Mouse (Mus musculus): ENCODE data around the gene Rtl6. TPM values are rescaled to one million over a fixed set of nuclear protein-coding genes. Genes with fewer than 3 reads are reported as not detected.

Rtl6 gene
- total and polyA plus RNA-seq, 3 experiments, result not detected

- TF ChIP-seq SIN3A (IDR thresholded peaks at IDR 0.05; ENCODE audit: low read length) (no peak), E2F4 (IDR thresholded peaks at IDR 0.05; ENCODE audit: borderline replicate concordance, low read depth, low read length) (no peak)
- Histone ChIP-seq H3K79me2 (ENCODE audit: control insufficient read depth, insufficient read depth, low read length, poor library complexity) (no peaks in the 10 kb centered on the region), H3K9me3 (replicated peaks; ENCODE audit: insufficient read depth, low read length) (no peaks in the 10 kb centered on the region), H3K4me1 (ENCODE audit: control insufficient read depth in 1 of 2, insufficient read depth in 2 of 2, low read length in 2 of 2) (no peaks in the 10 kb centered on the region), H3K4me3 (ENCODE audit: control insufficient read depth in 1 of 2, insufficient read depth in 1 of 2, low read depth in 2 of 2, low read length in 2 of 2) (no peak overlapping the region), H3K27ac (ENCODE audit: control insufficient read depth, low read depth, low read length) (no peak overlapping the region), H3K36me3 (ENCODE audit: control insufficient read depth in 1 of 2, insufficient read depth in 2 of 2, low read length in 2 of 2) (no peaks in the 10 kb centered on the region), H3K9ac (ENCODE audit: control insufficient read depth, low read depth, low read length, poor library complexity, severe bottlenecking) (no peak overlapping the region), H3K27me3 (ENCODE audit: control insufficient read depth in 1 of 2, insufficient read depth in 2 of 2, low read length in 2 of 2) (no peaks in the 10 kb centered on the region; a peak in 1 of 4 replicates)
- no peak for DNase-seq (ENCODE audit: low read depth, low spot score)
Observed at GRCm38 (mm10) chr15:84597816-84598215, 40.2 kb upstream of the Rtl6 start.

GRCm38 (mm10) chr15:84597021-84597420 is 39.4 kb upstream of the Rtl6 start:
- H3K9me3 ChIP-seq (replicated peaks; ENCODE audit: insufficient read depth, low read length), result no peaks in the 10 kb centered on the region
- H3K9ac ChIP-seq (ENCODE audit: control insufficient read depth, low read depth, low read length, poor library complexity, severe bottlenecking), result no peak overlapping the region
- H3K27me3 ChIP-seq (ENCODE audit: control insufficient read depth in 1 of 2, insufficient read depth in 2 of 2, low read length in 2 of 2), result no peaks in the 10 kb centered on the region; a peak in 1 of 4 replicates
- DNase-seq (ENCODE audit: low read depth, low spot score), result no peak
- no peak overlapping the region for H3K27ac ChIP-seq (ENCODE audit: control insufficient read depth, low read depth, low read length)
- no peaks in the 10 kb centered on the region for H3K36me3 ChIP-seq (ENCODE audit: control insufficient read depth in 1 of 2, insufficient read depth in 2 of 2, low read length in 2 of 2)
- H3K4me1 ChIP-seq (ENCODE audit: control insufficient read depth in 1 of 2, insufficient read depth in 2 of 2, low read length in 2 of 2), result no peaks in the 10 kb centered on the region
- H3K4me3 ChIP-seq (ENCODE audit: control insufficient read depth in 1 of 2, insufficient read depth in 1 of 2, low read depth in 2 of 2, low read length in 2 of 2), result no peak overlapping the region
- H3K79me2 ChIP-seq (ENCODE audit: control insufficient read depth, insufficient read depth, low read length, poor library complexity), result no peaks in the 10 kb centered on the region
- TF ChIP-seq UBTF (IDR thresholded peaks at IDR 0.05; ENCODE audit: borderline replicate concordance, insufficient read depth, low read depth, low read length) (no peak), MYC (IDR thresholded peaks at IDR 0.05; ENCODE audit: low read depth, low read length) (no peak), ZKSCAN1 (IDR thresholded peaks at IDR 0.05; ENCODE audit: low read depth, low read length) (no peak), SMC3 (IDR thresholded peaks at IDR 0.05; ENCODE audit: low read depth, low read length) (no peak), USF2 (IDR thresholded peaks at IDR 0.05; ENCODE audit: borderline replicate concordance in 1 of 2, insufficient read depth in 1 of 2, low read depth in 1 of 2, low read length in 2 of 2) (no peak), USF1 (IDR thresholded peaks at IDR 0.05; ENCODE audit: low read depth, low read length) (no peak), CTCF (IDR thresholded peaks at IDR 0.05 in 2 of 3, conservative IDR thresholded peaks at IDR 0.05 in 1 of 3; ENCODE audit: control insufficient read depth in 1 of 3, insufficient read depth in 1 of 3, low read depth in 2 of 3, low read length in 3 of 3, poor library complexity in 1 of 3, severe bottlenecking in 1 of 3) (no peak), JUND (IDR thresholded peaks at IDR 0.05; ENCODE audit: low read depth, low read length) (no peak), ZC3H11A (IDR thresholded peaks at IDR 0.05; ENCODE audit: low read depth, low read length) (no peak)

GRCm38 (mm10) chr15:84595241-84595945 is 37.8 kb upstream of the Rtl6 start:
- no peaks in the 10 kb centered on the region; a peak in 1 of 4 replicates for H3K27me3 ChIP-seq (ENCODE audit: control insufficient read depth in 1 of 2, insufficient read depth in 2 of 2, low read length in 2 of 2)
- DNase-seq (ENCODE audit: low read depth, low spot score), result no peak

More at GRCm38 (mm10) chr15:84595241-84595945, 37.8 kb upstream of the Rtl6 start:
- Histone ChIP-seq H3K9me3 (replicated peaks; ENCODE audit: insufficient read depth, low read length) (no peaks in the 10 kb centered on the region), H3K36me3 (ENCODE audit: control insufficient read depth in 1 of 2, insufficient read depth in 2 of 2, low read length in 2 of 2) (no peaks in the 10 kb centered on the region), H3K9ac (ENCODE audit: control insufficient read depth, low read depth, low read length, poor library complexity, severe bottlenecking) (no peak overlapping the region), H3K4me1 (ENCODE audit: control insufficient read depth in 1 of 2, insufficient read depth in 2 of 2, low read length in 2 of 2) (no peaks in the 10 kb centered on the region), H3K79me2 (ENCODE audit: control insufficient read depth, insufficient read depth, low read length, poor library complexity) (no peaks in the 10 kb centered on the region), H3K27ac (ENCODE audit: control insufficient read depth, low read depth, low read length) (no peak overlapping the region), H3K4me3 (ENCODE audit: control insufficient read depth in 1 of 2, insufficient read depth in 1 of 2, low read depth in 2 of 2, low read length in 2 of 2) (no peak overlapping the region)
- 0 out of 2 replicates have a peak, but pooled peaks have one; percentile 9 for TF ChIP-seq ETS1 (IDR thresholded peaks at IDR 0.05; ENCODE audit: low read depth, low read length)
- TF ChIP-seq TBP (IDR thresholded peaks at IDR 0.05; ENCODE audit: low read depth, low read length), result no peak
- no peak for TF ChIP-seq BHLHE40 (IDR thresholded peaks at IDR 0.05; ENCODE audit: borderline replicate concordance, low read depth, low read length)
